Mouse (Mus musculus): Measurements from ENCODE around the gene Uvrag. TPM values are rescaled to one million over a fixed set of nuclear protein-coding genes. Genes with fewer than 3 reads are reported as not detected.

The Uvrag gene
- total and polyA plus RNA-seq, 3 experiments, result 13.1 to 29.9 (median 23.3) TPM

DNA sequence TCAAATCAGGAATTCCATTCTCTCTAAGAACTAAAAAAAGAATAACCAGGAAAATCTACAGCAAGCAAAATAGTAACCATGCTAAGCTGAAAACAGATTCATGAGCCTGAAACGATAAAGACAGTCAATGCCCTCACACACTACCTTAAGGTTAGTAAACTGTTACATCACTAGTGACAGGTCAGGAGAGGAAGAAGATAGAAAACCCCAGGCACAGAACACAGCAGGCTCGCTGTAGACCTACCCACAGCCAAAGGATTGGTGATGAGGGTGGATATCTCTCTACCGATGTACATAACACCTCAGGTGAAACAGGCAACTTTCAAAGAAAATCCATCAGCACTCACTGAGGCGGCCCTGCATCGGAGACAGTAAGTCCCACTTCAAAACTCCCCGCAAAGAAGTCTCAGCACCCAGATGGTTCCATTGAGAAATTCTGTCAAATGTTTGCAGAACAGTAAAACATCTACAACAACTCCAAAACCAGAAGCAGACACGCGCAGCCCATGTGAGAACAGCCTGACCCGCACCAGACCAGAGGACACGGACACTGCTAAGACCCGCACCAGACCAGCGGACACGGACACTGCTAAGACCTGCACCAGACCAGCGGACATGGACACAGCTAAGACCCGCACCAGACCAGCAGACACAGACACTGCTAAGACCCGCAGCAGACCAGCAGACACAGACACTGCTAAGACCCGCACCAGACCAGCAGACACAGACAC lies 48.9 kb downstream of the Uvrag start:
- Histone ChIP-seq H3K4me1 (ENCODE audit: insufficient read depth, low read depth, low read length) (no peaks in the 10 kb centered on the region), H3K9me3 (replicated peaks) (no peaks in the 10 kb centered on the region), H3K27me3 (ENCODE audit: insufficient read depth, low read length) (no peaks in the 10 kb centered on the region), H3K4me3 (ENCODE audit: low read depth, low read length) (no peak overlapping the region), H3K36me3 (replicated peaks) (peaks cover 61% of the 10 kb centered on the region)
- no peak for TF ChIP-seq GATA1 (IDR thresholded peaks at IDR 0.05; ENCODE audit: borderline replicate concordance, low read length)
- TF ChIP-seq POLR2AphosphoS5 (IDR thresholded peaks at IDR 0.05; ENCODE audit: insufficient replicate concordance, low read depth, low read length), result no peak
- TF ChIP-seq GATA2 (IDR thresholded peaks at IDR 0.05; ENCODE audit: borderline replicate concordance, low read depth, low read length), result no peak
- no peak for TF ChIP-seq TAL1 (conservative IDR thresholded peaks at IDR 0.05; ENCODE audit: low read depth, low read length)
- no peak for TF ChIP-seq CTCF (IDR thresholded peaks at IDR 0.05; ENCODE audit: low read depth, low read length)
- no peak for DNase-seq (ENCODE audit: low spot score)
- no peak for ATAC-seq (ENCODE audit: extremely low read depth, insufficient number of reproducible peaks, low FRiP score, poor library complexity, severe bottlenecking)

DNA sequence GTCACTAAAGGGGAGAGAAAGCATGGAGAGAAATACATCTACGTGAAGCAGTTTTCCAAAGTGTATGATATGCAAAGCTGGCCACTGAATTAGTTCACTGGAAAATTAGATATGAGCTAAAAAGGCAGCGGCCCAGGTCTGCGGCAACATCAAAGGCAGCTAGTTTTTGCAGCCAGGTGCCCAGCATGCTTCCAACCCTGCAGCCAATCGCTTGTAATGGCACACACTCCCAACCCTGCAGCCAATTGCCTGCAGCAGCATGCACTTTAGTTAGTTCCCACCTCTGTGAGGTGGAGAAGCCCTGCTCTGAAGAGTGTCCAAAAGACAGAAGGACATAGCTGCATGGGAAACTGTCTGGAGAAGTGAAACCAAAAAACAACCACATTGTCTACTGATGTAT lies 51.2 kb downstream of the Uvrag start:
- DNase-seq (ENCODE audit: low spot score), result no peak
- Histone ChIP-seq H3K9me3 (replicated peaks) (no peaks in the 10 kb centered on the region), H3K4me3 (ENCODE audit: low read depth, low read length) (no peak overlapping the region), H3K27me3 (ENCODE audit: insufficient read depth, low read length) (no peaks in the 10 kb centered on the region), H3K4me1 (ENCODE audit: insufficient read depth, low read depth, low read length) (no peaks in the 10 kb centered on the region), H3K36me3 (replicated peaks) (peaks cover 70% of the 10 kb centered on the region)
- TF ChIP-seq POLR2AphosphoS5 (IDR thresholded peaks at IDR 0.05; ENCODE audit: insufficient replicate concordance, low read depth, low read length), result no peak
- ATAC-seq (ENCODE audit: extremely low read depth, insufficient number of reproducible peaks, low FRiP score, poor library complexity, severe bottlenecking), result no peak

DNA sequence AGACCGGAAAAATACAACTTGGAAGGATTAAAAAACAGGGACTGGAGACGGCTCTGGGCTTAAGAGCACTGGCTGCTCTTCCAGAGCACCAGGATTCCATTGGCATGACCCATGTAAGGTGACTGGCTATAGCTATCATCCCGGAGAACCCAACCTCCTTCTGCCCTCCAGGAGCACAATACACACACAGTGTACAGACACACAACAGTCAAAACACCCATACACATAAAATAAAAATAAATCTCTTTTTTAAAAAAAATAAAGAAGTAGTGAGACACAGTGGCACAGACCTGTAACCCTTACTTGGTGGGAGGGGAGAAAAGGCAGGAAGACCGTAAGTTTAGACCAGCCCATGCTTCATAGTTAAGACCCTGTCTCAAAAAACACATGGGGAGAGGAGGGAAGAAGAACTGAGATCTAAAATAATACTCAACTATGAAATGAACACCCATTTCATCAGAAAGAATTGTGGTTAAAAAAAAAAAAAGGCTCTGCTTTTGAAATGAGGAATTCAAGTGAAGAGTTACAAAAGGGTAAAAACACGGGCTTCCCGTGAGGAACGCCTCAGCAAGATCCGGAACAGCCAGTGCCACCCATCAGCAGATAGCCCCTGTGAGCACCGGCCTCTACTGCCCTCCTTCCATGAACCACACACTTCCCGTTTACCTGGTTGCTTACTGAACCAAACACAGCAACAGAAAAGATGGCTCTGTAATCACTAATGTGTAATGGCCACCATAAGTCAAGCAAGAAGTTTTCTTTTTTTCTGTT lies 52.2 kb downstream of the Uvrag start:
- no peaks in the 10 kb centered on the region for H3K4me1 ChIP-seq (ENCODE audit: insufficient read depth, low read depth, low read length)
- TF ChIP-seq GATA2 (IDR thresholded peaks at IDR 0.05; ENCODE audit: borderline replicate concordance, low read depth, low read length) (no peak), GATA1 (IDR thresholded peaks at IDR 0.05; ENCODE audit: borderline replicate concordance, low read length) (no peak), POLR2AphosphoS5 (IDR thresholded peaks at IDR 0.05; ENCODE audit: insufficient replicate concordance, low read depth, low read length) (no peak), CTCF (IDR thresholded peaks at IDR 0.05; ENCODE audit: low read depth, low read length) (no peak), TAL1 (conservative IDR thresholded peaks at IDR 0.05; ENCODE audit: low read depth, low read length) (no peak)
- DNase-seq (ENCODE audit: low spot score) (no peak), ATAC-seq (ENCODE audit: extremely low read depth, insufficient number of reproducible peaks, low FRiP score, poor library complexity, severe bottlenecking) (no peak)
- no peak overlapping the region for H3K4me3 ChIP-seq (ENCODE audit: low read depth, low read length)
- H3K27me3 ChIP-seq (ENCODE audit: insufficient read depth, low read length), result no peaks in the 10 kb centered on the region
- peaks cover 66% of the 10 kb centered on the region for H3K36me3 ChIP-seq (replicated peaks)
- H3K9me3 ChIP-seq (replicated peaks), result no peaks in the 10 kb centered on the region

DNA sequence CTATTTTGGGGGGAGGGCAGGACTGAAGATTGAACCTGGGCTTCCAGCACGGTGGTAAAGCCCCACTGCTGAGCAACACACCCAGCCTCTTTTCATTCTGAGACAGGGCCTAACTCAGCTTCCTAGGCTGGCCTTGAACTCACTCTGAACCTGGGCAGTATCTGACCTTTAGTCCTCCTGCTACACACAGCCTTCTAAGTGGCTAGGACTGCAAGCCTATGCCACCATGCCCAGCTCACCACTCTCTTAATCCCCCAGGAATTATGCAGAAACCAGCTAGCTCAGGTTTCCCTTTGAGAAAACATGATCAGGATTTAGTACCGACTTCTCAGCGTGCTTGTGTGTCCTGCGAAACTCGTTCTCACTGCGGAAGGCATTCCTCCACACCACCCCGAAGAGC lies 53.4 kb downstream of the Uvrag start:
- peaks cover 65% of the 10 kb centered on the region for H3K36me3 ChIP-seq (replicated peaks)
- no peaks in the 10 kb centered on the region for H3K4me1 ChIP-seq (ENCODE audit: insufficient read depth, low read depth, low read length)
- ATAC-seq (ENCODE audit: extremely low read depth, insufficient number of reproducible peaks, low FRiP score, poor library complexity, severe bottlenecking), result no peak

DNA sequence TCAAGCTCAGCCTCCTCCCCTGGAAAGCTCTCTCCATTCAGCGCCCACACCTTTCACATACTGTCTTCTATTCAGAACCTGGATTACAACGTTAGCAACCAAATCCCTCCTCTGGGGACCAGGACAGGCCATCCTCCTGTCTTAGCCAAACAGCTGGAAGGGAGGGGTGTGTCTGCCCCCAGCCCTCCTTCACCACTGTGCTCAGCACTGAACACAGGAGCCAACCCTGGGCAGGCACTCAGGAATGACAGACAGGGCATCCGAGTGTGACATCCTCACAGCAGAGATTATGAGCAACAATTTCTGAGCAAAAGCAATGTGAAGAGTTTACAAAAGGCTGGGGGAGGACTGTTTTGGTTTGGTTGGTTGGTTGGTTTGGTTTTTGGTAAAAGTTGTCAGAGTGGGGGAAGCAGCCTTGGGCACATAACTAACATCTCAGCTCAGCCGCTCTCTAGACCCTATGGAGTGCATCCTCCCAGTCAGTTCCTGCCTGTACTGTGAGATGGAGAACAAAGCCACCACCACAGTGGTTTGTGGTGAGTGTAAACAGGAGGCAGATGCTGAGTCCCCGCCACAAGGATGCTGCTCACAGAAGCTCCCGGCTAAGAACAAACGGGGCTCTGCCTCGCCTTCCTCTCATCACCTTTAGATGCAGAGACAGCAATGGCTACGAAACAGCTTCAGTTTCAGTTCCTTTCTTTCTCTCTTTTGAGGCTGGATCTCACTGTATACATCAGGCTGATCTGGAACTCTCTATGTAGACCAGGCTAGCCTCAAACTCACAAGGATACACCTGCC lies 54.1 kb downstream of the Uvrag start:
- ATAC-seq (ENCODE audit: extremely low read depth, insufficient number of reproducible peaks, low FRiP score, poor library complexity, severe bottlenecking), result no peak
- no peak overlapping the region for H3K4me3 ChIP-seq (ENCODE audit: low read depth, low read length)
- TF ChIP-seq TAL1 (conservative IDR thresholded peaks at IDR 0.05; ENCODE audit: low read depth, low read length) (no peak), GATA1 (IDR thresholded peaks at IDR 0.05; ENCODE audit: borderline replicate concordance, low read length) (no peak), POLR2AphosphoS5 (IDR thresholded peaks at IDR 0.05; ENCODE audit: insufficient replicate concordance, low read depth, low read length) (no peak), GATA2 (IDR thresholded peaks at IDR 0.05; ENCODE audit: borderline replicate concordance, low read depth, low read length) (no peak), CTCF (IDR thresholded peaks at IDR 0.05; ENCODE audit: low read depth, low read length) (no peak)
- no peaks in the 10 kb centered on the region for H3K27me3 ChIP-seq (ENCODE audit: insufficient read depth, low read length)
- peaks cover 64% of the 10 kb centered on the region for H3K36me3 ChIP-seq (replicated peaks)
- DNase-seq (ENCODE audit: low spot score), result no peak
- no peaks in the 10 kb centered on the region for H3K9me3 ChIP-seq (replicated peaks)
- no peaks in the 10 kb centered on the region for H3K4me1 ChIP-seq (ENCODE audit: insufficient read depth, low read depth, low read length)

More for the DNA sequence above, 53.4 kb downstream of the Uvrag start:
- no peaks in the 10 kb centered on the region for H3K9me3 ChIP-seq (replicated peaks)
- H3K4me3 ChIP-seq (ENCODE audit: low read depth, low read length), result no peak overlapping the region
- H3K27me3 ChIP-seq (ENCODE audit: insufficient read depth, low read length), result no peaks in the 10 kb centered on the region
- no peak for DNase-seq (ENCODE audit: low spot score)
- TF ChIP-seq CTCF (IDR thresholded peaks at IDR 0.05; ENCODE audit: low read depth, low read length) (no peak), GATA1 (IDR thresholded peaks at IDR 0.05; ENCODE audit: borderline replicate concordance, low read length) (no peak), POLR2AphosphoS5 (IDR thresholded peaks at IDR 0.05; ENCODE audit: insufficient replicate concordance, low read depth, low read length) (no peak), TAL1 (conservative IDR thresholded peaks at IDR 0.05; ENCODE audit: low read depth, low read length) (no peak), GATA2 (IDR thresholded peaks at IDR 0.05; ENCODE audit: borderline replicate concordance, low read depth, low read length) (no peak)

DNA sequence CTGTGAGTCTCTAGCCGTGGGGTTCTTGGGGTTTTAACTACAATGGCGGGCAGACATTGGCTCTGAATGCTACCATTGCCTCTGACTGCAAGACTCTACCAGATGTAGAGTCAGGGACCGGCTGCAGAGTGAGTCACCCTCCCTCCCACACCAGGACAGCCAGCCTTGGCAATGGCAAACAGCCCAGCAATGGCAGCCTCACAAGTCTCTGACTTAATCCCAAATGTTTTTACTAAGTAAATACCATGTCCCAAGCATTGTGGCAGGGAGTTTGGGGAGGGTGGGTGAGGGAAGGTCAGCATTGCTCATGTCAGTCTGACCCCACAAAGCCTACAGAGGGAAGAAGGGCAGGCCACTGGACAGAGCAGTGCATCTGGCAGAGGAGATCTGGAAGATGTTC lies 55.7 kb downstream of the Uvrag start:
- Histone ChIP-seq H3K9me3 (replicated peaks) (no peaks in the 10 kb centered on the region), H3K4me3 (ENCODE audit: low read depth, low read length) (no peak overlapping the region), H3K4me1 (ENCODE audit: insufficient read depth, low read depth, low read length) (no peaks in the 10 kb centered on the region), H3K27me3 (ENCODE audit: insufficient read depth, low read length) (no peaks in the 10 kb centered on the region), H3K36me3 (replicated peaks) (peaks cover 69% of the 10 kb centered on the region)
- ATAC-seq (ENCODE audit: extremely low read depth, insufficient number of reproducible peaks, low FRiP score, poor library complexity, severe bottlenecking) (no peak), DNase-seq (ENCODE audit: low spot score) (no peak)
- TF ChIP-seq GATA1 (IDR thresholded peaks at IDR 0.05; ENCODE audit: borderline replicate concordance, low read length) (no peak), TAL1 (conservative IDR thresholded peaks at IDR 0.05; ENCODE audit: low read depth, low read length) (no peak), GATA2 (IDR thresholded peaks at IDR 0.05; ENCODE audit: borderline replicate concordance, low read depth, low read length) (no peak), POLR2AphosphoS5 (IDR thresholded peaks at IDR 0.05; ENCODE audit: insufficient replicate concordance, low read depth, low read length) (no peak), CTCF (IDR thresholded peaks at IDR 0.05; ENCODE audit: low read depth, low read length) (no peak)

Data from G1E (cell line).